Mouse (Mus musculus): ENCODE data around the gene Tbpl1.

The Tbpl1 gene

DNA sequence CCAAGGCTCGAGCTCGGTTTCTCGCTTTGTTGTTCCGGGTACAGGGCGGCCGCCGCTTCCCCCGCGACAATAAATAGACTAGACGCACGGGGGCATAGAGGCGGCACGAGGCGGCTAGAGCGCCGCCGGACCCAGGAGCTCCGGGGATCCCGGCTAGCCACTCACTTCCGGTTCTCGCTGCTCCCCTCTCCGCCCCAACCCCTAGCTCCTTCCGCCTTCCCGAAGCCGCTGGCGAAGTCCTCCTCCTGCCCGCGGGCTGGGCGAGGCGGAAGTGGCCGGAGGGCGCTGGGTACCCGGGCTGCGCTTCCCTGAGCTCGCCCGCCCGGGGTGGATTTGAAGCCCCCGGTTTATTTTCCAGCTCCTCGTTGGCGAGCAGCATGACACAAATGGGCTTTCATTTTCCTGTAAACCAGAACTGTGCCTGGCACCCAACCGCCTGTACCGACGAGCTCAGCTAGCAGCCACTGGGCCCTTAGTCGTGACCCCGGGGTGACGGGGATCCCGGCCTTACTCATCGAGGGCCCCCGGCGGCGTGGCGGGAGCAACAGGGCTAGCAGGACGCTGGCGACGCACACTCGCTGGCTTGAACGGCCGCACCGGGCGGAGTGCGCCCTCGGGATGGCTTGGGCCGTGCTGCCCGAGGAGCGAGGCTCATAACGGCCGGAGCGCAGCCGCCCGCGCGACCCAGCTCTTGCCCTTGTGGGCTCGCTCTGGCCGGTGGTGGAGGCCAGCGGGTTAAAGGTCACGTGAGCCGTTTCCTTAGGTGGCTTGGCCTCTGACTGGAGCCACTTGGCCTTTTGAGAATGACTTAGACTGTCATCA lies at the start of gene Tbpl1:
TSS of gene Tbpl1 (minus strand) at position 667 of the 822 bp plus-strand sequence.
- peak; percentile 97 for DNase-seq

DNA sequence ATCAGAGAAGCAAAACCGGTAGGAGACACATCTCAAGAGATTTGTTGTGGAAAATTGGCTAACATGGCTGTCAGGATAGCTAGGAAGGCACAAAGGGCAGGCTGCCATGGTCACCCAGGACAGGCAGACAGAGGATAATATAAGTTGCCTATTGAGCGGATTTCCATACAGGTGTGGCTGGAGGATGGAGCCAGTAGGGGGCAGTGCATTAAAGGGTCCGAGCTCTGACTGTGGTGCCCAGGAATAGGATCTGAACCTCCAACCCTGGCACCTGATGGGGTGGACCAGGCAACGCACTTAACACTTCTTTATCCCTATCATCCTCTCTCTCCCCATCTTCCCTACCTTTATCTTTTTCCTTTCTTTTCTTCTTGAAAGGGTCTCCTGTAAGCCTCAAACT lies 49.7 kb upstream of the Tbpl1 start:
- peak; percentile 42 for DNase-seq

DNA sequence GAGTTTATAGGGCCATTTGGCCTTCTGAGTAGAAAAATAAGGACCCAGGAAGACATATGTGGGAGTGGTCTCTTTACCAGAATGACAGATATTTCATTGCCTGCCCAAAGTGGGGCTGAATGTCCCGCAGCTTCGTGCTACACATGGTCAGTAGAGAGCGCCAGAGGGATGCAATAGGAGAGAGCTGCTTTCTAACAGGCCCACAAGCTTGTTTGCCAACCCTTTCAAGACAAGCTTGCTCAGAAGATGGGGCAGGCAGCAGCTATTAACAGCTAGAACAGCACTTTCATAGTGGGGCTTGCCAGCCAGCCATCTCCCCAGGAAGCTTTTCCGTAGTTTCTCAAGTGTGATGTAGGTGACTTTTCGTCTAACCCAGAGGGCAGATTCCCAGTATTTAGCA lies 46.2 kb upstream of the Tbpl1 start:
- DNase-seq, result peak; percentile 77

GRCm38 (mm10) chr10:22776007-22776698 lies 44.4 kb upstream of the Tbpl1 start:
- DNase-seq, result peak; percentile 65

DNA sequence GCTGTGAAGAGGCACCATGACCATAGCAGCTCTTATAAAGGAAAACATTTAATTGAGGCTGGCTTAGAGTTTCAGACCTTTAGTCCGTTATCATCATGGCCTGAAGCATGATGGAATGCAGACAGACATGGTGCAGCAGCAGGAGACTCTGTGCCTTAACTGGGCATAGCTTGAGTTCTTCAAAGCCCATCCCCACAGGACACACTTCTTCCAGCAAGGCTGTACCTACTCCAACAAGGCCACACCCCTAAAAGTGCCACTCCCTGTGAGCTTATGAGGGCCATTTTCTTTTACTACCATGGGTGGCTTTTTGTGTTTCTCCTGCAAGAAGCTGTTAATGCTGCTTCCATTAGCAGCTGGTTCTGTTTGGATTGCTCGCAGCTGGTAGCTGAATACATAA lies 43.7 kb upstream of the Tbpl1 start:
- no peak for DNase-seq

DNA sequence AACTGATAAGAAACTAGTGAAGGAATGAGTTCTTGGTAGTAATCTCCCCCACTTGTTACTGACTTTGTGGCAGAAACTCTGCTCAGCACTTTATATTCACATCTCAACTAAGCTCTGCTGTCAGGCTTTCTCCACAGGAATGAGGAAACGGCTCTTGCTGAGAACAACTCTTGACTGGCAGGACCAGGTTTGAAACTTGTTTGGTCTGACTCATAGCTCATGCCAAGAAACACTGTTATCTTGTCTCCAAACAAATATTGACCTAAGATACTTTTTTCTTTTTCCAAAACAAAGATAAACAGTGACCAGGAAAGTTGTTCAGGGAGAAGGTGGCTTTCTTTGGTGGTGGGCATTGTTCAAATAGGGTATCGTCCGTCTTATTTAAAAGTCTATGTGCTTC lies 42.9 kb upstream of the Tbpl1 start:
- DNase-seq, result no peak

GRCm38 (mm10) chr10:22754240-22754639 lies 22.5 kb upstream of the Tbpl1 start:
- no peak for DNase-seq

DNA sequence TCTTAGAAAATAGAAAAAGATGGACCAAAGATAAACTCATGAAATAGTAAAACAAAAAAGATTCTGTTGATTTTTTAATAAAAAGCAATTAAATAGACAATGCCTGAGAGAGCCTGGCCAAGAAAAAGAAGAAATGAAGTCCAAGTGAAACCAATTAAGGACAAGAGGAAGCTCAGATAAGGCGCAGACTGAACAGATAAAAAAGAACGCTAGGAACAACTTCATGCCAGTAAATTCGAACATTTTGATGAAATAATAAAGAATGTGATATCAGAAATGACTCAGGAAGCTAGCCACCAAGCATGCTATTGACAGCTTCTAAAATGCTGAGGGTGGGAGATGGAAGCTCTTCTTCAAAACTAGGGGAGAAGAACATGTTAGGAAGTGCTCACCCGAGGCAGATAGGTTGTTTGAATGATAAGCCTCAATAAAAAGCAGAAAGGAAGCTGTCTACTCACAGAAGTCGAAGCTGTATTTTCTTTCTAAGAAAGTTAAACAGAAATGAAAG lies 19.5 kb upstream of the Tbpl1 start:
- no peak for DNase-seq

DNA sequence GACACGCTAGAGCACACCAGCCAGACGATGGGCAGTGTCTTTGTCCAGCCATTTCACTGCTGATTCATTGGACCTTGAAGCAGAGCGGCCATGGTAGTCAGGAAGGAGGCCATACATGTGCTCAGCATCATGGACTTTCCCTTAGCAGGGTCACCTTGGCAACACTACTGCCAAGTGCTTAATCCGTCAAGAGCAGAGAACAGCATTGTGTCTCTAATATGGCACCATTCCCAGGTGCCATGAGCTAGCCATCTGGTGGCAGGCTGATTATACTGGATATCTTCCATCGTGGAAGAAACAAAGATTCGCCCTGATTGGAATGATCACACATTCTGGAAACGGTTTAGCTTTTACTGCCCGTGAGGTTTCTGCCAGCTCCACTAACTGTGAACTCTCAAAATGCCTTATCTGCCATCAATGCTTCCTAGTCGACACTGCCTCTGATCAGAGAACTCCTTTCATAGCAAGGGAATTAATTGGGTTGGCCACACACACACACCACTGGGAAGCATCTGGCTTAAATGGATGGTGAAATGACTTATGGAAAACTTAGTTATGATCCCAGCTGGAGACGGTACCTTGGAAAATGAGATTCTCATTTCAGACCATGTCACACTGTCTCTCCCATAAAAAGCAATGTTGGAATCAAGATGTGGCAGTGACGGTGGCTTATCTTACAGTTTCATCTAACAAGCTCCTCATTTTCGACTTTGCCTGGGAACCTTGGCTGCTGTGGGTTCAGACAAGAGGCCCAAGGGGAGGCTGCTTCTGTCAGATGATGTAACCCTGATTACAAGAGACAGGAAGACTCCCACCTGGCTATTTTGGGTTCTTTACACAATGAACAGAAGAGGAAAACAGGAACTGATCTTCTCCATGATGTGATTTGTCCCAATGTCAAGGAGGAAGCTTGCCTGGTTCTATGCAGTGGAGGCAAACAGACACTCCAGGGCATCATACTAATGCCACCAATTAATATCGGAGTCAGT lies 14.9 kb upstream of the Tbpl1 start:
- no peak for DNase-seq

DNA sequence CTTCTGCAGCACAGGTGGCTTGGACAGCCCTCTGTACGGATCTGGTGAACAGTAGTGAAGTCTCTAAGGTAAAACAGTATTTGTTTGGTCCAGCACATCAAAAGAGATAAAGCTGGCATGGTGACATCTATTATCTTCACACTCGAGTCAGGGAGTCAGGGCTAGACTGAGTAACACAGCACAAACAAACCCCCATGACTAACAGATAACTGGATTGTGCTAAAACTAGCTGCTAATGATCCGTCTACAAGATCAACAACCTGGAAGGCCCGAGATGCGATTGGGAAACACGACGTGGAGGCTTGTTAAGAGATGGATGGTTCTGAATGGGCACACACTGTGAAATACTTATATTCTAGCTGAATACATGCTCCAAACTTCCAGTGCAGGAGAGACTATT lies 14.2 kb upstream of the Tbpl1 start:
- DNase-seq, result no peak

DNA sequence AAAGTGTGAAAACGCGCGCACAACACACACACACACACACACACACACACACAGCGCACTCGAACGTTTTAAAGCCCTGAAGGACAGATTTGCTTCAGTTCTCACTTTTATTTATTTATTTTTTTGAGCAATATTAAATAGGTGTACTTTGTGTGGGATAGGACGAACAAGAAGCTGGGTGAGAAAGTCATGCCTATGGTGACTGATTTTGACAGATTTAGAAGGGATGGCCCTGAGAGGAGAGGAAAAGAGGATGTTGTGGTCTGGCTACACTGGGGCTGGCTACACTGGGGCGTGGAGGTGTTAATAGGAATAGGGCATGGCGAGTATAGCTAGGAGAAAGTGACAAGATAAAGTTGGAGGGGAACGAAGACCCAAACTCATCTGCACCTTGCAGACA lies 443 bp upstream of the Tbpl1 start:
- no peak for DNase-seq

DNA sequence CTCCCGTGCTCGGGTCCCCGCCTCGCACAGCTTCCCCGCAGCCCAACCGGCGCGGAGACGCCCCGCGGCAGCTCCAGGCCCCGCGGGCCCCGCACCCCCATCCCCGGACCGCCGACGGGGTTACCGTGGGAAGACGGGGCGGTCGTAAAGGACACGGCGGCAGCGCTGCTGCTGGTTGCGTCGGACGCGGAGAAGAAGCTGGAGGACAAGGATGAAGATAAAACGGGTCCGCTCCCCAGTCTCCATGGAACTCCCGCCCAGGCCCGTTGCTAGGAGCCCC lies 806 bp downstream of the Tbpl1 start:
- no peak for DNase-seq

DNA sequence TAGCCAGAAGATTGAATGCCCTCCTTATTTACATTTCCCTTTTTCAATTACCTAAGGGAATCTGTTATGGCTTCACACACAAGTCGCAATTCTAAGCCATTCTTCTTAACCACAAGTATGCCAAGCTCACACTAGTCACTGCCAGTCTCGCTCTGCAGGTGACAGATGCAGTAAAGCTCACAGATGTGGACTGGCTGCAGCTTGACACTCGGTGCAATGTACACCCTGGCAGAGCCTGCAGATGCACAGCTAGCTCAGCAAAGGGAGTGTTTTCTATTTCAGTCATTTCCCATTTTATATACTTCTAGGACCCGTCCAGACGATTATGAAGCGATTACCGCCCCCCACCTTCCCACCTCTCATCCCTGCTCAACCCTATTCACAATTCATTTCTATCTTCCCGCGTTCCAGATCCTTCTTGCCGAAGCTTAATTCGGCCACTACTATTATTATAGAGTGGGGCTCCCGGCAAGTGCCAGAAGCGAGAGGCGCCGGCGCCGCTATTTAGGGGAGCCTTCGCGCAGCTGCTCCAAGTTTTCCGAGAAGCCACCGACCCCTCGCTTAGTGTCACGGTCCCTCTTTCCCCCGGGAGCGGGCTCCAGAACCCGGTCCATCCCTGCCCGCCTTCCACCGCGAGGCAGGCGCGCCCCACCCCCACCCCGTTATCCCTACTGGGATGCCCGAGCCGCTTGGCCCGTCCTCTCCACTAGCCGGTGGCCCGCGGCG lies 1.3 kb downstream of the Tbpl1 start:
- DNase-seq, result peak; percentile 10

GRCm38 (mm10) chr10:22728257-22728656 lies 3.5 kb downstream of the Tbpl1 start:
- no peak for DNase-seq

- no peak for DNase-seq
Measured at GRCm38 (mm10) chr10:22726295-22726694, 5.4 kb downstream of the Tbpl1 start.

DNA sequence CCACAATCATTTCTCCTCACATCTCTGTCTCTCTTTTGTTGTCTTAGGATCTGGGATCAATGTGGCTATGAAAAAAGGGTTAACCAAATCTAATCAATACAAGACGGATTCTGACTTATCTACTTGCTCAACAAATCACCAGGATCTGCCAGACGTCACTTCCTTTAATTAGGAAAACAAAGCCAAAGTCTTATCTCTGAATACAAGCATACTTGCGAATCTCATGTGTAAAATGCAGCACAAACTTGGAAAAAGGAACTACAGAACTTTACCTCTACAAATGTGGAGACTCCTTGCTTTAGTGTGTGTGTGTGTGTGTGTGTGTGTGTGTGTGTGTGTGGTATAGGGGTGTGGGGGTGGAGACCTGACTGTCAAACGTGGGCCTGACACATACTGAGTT lies 6.6 kb downstream of the Tbpl1 start:
- no peak for DNase-seq

DNA sequence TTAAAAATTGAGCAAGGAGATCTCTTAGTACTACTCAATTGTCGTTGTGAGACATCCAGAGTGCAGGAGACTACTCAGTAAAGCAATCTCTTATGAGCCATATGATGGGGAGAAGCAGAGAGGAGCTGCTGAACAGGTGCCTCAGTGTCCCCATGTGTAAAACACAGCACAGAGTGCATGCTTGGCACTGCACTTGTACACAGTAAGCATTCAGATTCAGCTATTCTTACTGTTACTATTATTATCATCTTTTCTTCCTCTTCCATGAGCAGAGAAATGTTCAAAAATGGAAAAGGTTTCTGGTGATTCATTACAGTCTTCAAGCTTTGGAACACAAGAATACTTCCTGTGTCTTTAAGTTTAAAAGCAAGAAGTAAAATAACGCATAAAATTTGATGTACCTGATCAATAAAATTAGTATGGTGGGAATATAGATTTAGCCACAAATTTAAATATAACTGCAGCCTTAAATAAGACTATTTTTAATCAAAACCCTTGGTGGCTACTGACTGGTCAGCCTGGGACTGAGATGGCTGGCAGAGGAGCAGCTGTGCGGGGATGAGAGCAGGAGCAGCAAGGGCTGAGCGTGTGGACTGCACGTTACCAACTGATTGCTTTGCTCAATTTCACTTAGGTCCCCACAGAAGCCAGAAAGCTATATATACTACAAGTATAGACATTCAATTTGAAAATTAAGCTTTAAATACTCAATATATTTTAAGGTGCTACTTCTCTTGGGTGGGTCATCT lies 10.8 kb downstream of the Tbpl1 start:
- DNase-seq, result no peak

- no peak for DNase-seq
Measured at GRCm38 (mm10) chr10:22718475-22718874, 13.3 kb downstream of the Tbpl1 start.

DNA sequence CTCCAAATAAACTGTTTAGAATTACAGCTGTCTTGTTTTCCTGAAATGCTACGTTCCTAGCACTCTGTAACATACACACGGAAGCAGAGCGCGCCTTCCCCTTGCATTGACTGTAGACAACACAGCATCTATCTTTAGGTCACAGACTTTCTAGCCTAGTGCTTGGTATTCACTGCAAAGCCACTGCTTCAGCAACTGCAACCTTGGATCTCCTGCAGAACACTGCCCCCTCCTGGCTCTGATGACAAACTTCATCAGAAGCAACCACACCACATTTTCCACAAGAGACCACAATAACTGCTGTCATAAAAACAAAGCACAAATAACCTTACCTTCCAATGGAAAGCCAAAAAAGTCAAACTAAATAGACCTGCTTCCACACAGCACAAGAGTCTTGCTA lies 17.2 kb downstream of the Tbpl1 start:
- peak; percentile 68 for DNase-seq

DNA sequence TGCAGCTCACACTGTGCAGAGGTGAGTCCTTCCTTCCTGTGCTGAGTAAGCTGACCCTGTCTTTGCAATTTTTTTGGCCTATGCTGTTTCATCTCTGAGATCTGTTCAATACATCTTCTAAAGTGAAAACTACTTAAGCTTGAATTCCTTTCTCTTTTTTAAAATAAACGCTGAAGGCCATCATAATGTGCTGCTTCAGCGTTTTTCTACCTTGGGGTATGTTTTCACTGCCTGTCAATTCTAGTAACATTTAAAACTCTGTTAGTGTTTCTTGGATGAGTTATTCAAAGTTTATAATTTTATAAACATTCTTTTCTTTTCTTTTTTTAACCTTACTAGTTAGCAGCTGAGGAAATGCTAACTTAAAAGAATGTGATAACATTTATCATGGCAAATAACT lies 18.8 kb downstream of the Tbpl1 start:
- no peak for DNase-seq

DNA sequence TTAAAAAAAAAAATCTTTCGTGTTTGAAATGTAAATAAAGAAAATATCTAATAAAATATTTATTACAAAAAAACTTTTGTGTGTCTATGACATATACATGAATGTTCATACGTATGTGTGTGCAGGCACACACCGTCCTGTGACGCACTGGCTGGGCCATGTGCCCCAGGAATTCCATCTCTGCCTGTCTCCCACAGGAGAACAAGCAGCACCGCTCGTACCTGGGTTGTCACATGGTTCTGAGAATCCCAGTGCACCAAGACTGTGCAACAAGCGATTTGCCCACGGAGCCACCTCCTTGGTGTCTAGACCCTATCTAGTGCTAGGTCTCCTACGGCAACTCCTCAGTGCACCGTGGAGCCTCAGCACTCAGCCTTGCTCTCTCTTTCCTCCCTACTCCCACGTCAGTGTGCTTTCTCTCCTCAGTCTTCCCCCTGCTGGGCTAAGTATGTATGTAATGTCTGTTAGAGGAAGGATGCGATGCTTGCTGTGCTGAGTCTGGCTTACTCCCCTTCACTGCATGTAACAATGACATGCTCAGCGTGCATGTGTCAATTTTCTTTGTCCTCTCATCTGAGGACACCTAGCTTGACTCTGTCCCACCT lies 21.5 kb downstream of the Tbpl1 start:
- no peak for DNase-seq

Data from embryo, embryonic 11 days (tissue).